Mouse (Mus musculus): ENCODE measurements around the gene Hoxd11. TPM values are rescaled to one million over a fixed set of nuclear protein-coding genes. Genes with fewer than 3 reads are reported as not detected.
A peak's percentile ranks its signal among the peaks of the same experiment; 100 is the strongest.

Hoxd11 gene
- polyA plus RNA-seq, 1 experiment from 2014 or later: not detected

DNA sequence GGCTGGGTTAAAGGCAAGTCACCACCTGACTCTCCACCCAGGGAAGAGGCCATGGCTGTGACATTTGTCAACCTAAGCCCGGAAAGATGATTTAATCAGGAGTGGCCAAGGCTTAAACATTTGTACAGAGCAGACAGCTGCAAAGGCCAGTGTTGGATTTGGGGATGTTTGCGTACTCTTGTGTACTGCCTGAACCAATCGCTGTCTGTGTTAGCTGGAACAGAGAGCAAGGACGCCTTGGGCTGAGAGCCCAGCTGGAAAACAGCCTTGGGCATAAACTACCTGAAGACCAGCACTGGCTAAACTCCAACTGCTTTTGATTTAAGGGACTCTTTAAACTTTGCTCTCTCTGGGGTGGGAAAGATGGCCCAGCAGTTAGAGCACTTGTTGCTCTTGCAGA is 29.3 kb downstream of the Hoxd11 start:
- Histone ChIP-seq H3K36me3 (ENCODE audit: control insufficient read depth, insufficient read depth, low read length) (no peaks in the 10 kb centered on the region), H3K27ac (ENCODE audit: low read depth, low read length) (no peak overlapping the region), H3K9me3 (replicated peaks; ENCODE audit: control insufficient read depth, low read length) (no peaks in the 10 kb centered on the region), H3K9ac (ENCODE audit: low read length) (no peak overlapping the region), H3K4me3 (ENCODE audit: low read depth, low read length) (no peak overlapping the region), H3K27me3 (replicated peaks; ENCODE audit: control insufficient read depth, insufficient read depth, low read length) (peaks cover 97% of the 10 kb centered on the region), H3K4me1 (ENCODE audit: control insufficient read depth, insufficient read depth, low read length) (peaks cover 4% of the 10 kb centered on the region; the same call in 1 of the 2 replicates), H3K4me2 (ENCODE audit: low read length) (no peak overlapping the region)
- no peak for ATAC-seq
- WGBS: 6% methylated on average over 4 of the region's 4 CpGs
- DNase-seq (ENCODE audit: low spot score): no peak

DNA sequence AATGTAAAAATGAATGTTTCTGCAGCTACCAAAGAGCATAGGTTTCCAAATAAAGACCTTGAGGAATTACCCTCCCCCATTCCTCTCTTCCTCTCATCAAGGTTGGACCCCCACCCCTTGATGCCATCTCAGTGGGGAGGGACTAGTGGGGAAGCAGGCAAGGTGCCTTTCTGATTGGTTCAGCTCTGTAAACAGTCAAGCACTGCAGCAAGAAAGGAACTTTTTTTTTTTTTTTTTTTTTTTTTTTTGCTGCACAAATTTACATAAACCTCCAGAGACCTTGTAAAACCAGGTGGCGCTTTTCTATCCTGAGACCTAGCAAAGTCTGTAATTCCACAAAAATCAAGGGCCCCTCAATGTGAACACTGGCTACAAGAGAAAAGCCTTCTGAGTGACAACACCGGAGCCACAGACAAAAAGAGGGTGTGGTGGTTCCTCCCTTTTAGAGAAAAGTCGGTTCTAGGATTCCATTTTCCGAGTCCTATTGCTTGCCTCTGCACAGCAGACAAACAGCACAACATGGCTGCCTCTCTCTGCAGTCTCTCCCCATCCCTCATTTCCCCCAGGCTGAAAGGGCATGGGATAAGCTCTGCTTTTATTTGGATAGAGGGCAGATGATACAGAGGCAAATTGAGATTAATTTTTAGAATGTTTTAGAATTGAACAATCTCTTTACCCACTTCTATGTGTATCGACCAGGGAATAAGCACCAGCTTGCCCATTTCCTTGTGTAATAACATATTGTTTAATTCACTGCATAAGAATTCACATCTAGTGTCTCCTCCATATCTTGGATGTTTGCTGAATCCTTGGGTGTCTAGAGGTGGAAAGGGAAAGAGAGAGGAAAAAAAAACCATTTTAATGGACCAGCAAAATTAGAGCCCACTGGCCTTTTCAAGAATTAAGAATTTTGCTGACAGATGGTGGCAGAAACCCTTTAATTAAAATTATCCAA is 30.4 kb downstream of the Hoxd11 start:
- H3K27ac ChIP-seq (ENCODE audit: low read depth, low read length): no peak overlapping the region
- no peaks in the 10 kb centered on the region for H3K36me3 ChIP-seq (ENCODE audit: control insufficient read depth, insufficient read depth, low read length)
- no peak for ATAC-seq
- no peak overlapping the region for H3K4me3 ChIP-seq (ENCODE audit: low read depth, low read length)
- H3K4me2 ChIP-seq (ENCODE audit: low read length): no peak overlapping the region
- peaks cover 97% of the 10 kb centered on the region for H3K27me3 ChIP-seq (replicated peaks; ENCODE audit: control insufficient read depth, insufficient read depth, low read length)
- H3K9ac ChIP-seq (ENCODE audit: low read length): no peak overlapping the region
- DNase-seq (ENCODE audit: low spot score): no peak
- peaks cover 4% of the 10 kb centered on the region; the same call in 1 of the 2 replicates for H3K4me1 ChIP-seq (ENCODE audit: control insufficient read depth, insufficient read depth, low read length)
- H3K9me3 ChIP-seq (replicated peaks; ENCODE audit: control insufficient read depth, low read length): no peaks in the 10 kb centered on the region
- 3% methylated on average over 5 of the region's 5 CpGs for WGBS

DNA sequence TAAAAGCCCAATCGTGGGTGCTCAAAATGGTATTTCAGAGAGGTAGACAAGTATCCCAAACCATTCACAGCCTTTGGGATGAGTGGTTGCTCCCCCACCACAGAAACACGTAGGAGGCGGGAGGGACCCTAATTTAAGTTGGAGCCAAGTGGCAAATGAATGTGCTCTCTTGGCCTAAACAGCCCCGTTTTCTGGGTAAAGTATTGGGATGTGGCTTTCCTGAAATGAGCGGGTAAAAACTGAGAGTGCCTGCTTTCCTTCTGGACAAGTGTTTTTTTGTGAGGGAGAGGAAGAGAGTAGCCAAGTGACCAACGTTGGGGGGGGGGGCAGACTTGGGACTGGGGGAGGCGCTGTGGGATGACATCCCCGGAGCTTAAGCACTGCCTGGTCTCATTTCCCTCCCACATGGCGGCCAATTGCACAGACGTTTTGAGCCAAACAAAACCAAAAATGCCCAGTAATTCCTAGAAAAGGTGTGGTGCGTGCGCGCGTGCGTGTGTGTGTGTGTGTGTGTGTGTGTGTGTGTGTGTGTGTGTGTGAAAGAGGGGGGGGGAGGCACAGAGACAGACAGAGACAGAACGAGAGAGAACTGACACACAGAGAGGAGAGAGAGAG is 31.7 kb downstream of the Hoxd11 start:
- no peak overlapping the region for H3K4me2 ChIP-seq (ENCODE audit: low read length)
- ATAC-seq (no peak), DNase-seq (ENCODE audit: low spot score) (no peak)
- no peaks in the 10 kb centered on the region for H3K4me1 ChIP-seq (ENCODE audit: control insufficient read depth, insufficient read depth, low read length)
- peaks cover 97% of the 10 kb centered on the region for H3K27me3 ChIP-seq (replicated peaks; ENCODE audit: control insufficient read depth, insufficient read depth, low read length)
- H3K36me3 ChIP-seq (ENCODE audit: control insufficient read depth, insufficient read depth, low read length): no peaks in the 10 kb centered on the region
- H3K27ac ChIP-seq (ENCODE audit: low read depth, low read length): no peak overlapping the region
- no peaks in the 10 kb centered on the region for H3K9me3 ChIP-seq (replicated peaks; ENCODE audit: control insufficient read depth, low read length)
- 1% methylated on average over 16 of the region's 16 CpGs for WGBS
- H3K9ac ChIP-seq (ENCODE audit: low read length): no peak overlapping the region
- no peak overlapping the region for H3K4me3 ChIP-seq (ENCODE audit: low read depth, low read length)

DNA sequence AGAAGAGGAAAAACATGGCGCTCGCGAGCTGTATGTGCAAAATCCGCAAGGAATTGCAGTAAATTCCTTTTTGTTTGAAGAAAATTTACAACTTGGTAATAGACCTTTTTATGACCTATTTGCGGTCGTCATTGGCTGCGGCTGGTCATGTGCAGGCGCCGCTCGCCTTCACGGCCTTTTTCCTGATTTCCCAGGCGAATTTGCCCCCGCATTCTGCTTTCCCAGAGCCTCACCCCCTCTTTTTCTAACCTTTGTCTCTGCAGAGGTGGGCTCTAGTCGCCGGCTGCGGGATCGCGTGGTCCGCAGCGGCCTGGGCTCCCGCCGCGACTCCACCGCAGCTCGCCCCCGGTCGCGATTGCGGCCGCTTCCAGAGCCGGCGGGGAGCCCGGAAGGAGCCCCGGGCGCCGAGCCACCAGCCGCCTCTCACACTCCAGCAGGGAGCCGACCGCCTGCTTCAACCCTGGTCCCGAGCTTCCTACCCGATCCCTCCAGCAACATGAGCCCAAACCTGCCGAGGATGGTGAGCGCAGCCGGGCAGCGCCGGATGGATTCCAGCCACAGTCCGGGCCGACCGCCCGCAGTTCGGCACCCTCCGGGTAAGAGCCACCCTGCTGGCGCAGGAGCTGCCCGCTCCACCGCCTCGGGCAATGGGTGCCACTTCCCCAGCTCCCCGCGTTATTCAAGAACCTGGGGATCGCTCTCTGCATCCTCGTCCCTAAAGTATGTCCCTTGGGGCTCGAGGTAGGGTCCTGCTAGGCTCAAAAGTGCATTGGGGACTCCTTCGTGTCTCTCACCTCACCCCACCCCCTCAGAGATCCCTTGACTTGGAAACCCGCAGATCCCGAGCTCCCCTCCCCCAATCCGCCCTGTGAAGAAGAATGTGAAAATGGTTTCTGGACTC is 32.6 kb downstream of the Hoxd11 start, which contains the start of the genes Hoxd3 and Hoxd4:
TSS of gene Hoxd3 (plus strand) at position 207 of the 901 bp plus-strand sequence.
TSS of gene Hoxd4 (plus strand) at position 209 of the 901 bp plus-strand sequence.
- DNase-seq (ENCODE audit: low spot score) (no peak), ATAC-seq (0 out of 2 replicates have a peak, but pooled peaks have one; percentile 20)
- Histone ChIP-seq H3K27ac (ENCODE audit: low read depth, low read length) (no peak within 1 kb of the TSS), H3K4me2 (ENCODE audit: low read length) (peak within 1 kb of the TSS; percentile 28; the same call in 1 of the 2 replicates), H3K27me3 (replicated peaks; ENCODE audit: control insufficient read depth, insufficient read depth, low read length) (peaks cover 97% of the 10 kb centered on the region), H3K36me3 (ENCODE audit: control insufficient read depth, insufficient read depth, low read length) (no peaks in the 10 kb centered on the region), H3K4me1 (ENCODE audit: control insufficient read depth, insufficient read depth, low read length) (no peaks in the 10 kb centered on the region), H3K4me3 (ENCODE audit: low read depth, low read length) (peak within 1 kb of the TSS; percentile 11; the same call in 1 of the 2 replicates), H3K9ac (ENCODE audit: low read length) (no peak within 1 kb of the TSS), H3K9me3 (replicated peaks; ENCODE audit: control insufficient read depth, low read length) (no peaks in the 10 kb centered on the region)
- WGBS: under 1% methylated on average over 65 of the region's 65 CpGs

DNA sequence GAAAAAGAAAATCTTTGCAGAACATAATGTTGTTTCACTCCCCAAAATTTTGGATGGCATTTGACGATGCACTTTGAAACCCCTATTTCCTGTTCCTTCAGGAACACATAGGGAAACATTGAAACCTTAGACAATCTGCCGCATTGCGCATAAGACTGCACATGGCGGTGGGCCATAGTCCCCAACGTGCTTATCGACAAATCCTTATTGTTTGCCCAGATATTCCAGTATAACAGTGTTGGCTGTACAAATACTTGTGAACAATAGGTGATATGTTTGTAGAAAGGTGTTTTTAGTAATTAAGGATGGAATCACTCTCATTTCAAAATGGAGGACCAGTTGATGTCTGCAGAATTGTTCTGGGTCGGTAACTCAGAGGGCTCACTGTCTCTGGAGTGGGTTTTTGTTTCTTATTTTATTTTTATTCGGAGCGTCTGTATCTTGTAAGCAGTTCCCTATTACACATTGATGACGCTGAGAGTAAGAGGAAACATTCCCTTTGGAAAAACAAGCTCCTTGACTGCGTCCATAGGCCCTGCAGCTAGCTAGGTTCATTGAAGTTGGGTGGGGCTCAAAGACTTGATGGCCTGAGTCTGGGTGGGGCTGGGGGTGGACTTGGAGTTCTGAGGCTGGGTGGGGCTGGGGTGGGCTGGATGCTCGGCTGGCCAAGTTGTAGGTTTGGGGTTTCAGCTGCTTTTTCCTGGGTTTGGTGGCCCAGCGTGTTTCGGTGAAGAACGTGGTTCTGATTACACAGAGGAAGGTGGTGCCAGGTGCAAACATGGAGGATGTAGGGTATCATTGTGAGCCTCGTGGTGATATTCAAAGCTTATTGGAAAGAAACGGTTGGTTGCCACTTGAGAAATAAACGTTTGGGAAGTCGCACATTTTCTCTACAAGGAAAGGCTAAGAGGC is 34.1 kb downstream of the Hoxd11 start:
- Histone ChIP-seq H3K4me1 (ENCODE audit: control insufficient read depth, insufficient read depth, low read length) (no peaks in the 10 kb centered on the region), H3K4me2 (ENCODE audit: low read length) (no peak overlapping the region), H3K36me3 (ENCODE audit: control insufficient read depth, insufficient read depth, low read length) (no peaks in the 10 kb centered on the region), H3K9ac (ENCODE audit: low read length) (no peak overlapping the region), H3K27me3 (replicated peaks; ENCODE audit: control insufficient read depth, insufficient read depth, low read length) (peaks cover 97% of the 10 kb centered on the region), H3K9me3 (replicated peaks; ENCODE audit: control insufficient read depth, low read length) (no peaks in the 10 kb centered on the region), H3K27ac (ENCODE audit: low read depth, low read length) (no peak overlapping the region), H3K4me3 (ENCODE audit: low read depth, low read length) (no peak overlapping the region)
- ATAC-seq (no peak), DNase-seq (ENCODE audit: low spot score) (no peak)
- WGBS: 2% methylated on average over 19 of the region's 19 CpGs

DNA sequence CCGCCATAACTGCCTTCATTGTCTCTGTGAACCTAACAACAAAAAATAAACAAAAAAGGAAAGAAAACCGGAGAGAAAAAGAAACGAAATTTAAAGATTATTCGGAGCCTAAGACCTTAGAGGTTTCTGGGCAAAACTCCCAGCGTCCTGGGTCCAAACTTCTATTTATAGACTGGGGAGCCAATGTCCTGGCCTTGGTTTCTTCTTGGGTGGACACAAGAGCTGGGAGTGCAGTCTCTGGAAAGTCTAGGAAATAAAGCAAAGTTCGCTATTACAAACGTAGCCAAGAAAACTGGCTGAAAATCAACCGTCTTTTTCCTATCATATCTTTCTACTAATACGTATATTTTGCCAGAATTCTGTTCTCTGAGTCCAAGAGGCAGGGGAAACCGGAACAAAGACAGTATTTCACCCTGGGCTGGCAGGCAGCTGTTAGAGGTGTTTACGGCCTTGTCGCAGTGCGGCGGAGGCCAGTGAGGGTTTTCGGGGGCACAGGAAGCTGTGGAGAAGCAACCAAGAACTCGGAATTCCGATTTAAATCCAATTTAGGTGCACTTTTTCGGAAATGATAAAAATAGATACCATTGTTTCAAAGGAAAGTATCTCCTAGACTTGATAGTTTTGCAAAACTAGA is 34.9 kb downstream of the Hoxd11 start:
- ATAC-seq: no peak
- H3K9me3 ChIP-seq (replicated peaks; ENCODE audit: control insufficient read depth, low read length): no peaks in the 10 kb centered on the region
- no peak overlapping the region for H3K9ac ChIP-seq (ENCODE audit: low read length)
- no peak overlapping the region for H3K4me2 ChIP-seq (ENCODE audit: low read length)
- H3K4me1 ChIP-seq (ENCODE audit: control insufficient read depth, insufficient read depth, low read length): no peaks in the 10 kb centered on the region
- no peak for DNase-seq (ENCODE audit: low spot score)
- H3K36me3 ChIP-seq (ENCODE audit: control insufficient read depth, insufficient read depth, low read length): no peaks in the 10 kb centered on the region
- H3K4me3 ChIP-seq (ENCODE audit: low read depth, low read length): no peak overlapping the region
- 3% methylated on average over 18 of the region's 18 CpGs for WGBS
- no peak overlapping the region for H3K27ac ChIP-seq (ENCODE audit: low read depth, low read length)
- peaks cover 97% of the 10 kb centered on the region for H3K27me3 ChIP-seq (replicated peaks; ENCODE audit: control insufficient read depth, insufficient read depth, low read length)

DNA sequence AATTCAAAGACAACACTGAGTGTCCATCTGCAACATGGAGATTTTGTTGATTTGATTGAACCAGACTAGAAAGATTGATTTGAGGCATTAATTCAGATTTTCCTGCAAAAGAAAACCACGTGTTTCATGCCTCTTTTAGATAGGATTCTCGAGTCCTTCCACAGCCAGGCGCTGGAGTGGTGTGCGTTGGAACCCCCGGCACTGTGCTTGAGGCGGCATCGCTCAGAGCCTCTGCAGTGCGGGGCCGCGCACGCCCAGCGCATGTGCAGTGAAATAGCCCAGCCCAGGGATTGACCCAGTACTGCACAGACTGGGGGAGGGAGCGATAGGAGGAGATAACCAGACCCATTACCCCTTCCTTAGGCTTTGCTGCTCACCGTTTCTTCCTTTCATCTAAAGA is 35.5 kb downstream of the Hoxd11 start:
- ATAC-seq (no peak), DNase-seq (ENCODE audit: low spot score) (no peak)
- no peaks in the 10 kb centered on the region for H3K36me3 ChIP-seq (ENCODE audit: control insufficient read depth, insufficient read depth, low read length)
- H3K9ac ChIP-seq (ENCODE audit: low read length): no peak overlapping the region
- no peak overlapping the region for H3K4me3 ChIP-seq (ENCODE audit: low read depth, low read length)
- peaks cover 97% of the 10 kb centered on the region for H3K27me3 ChIP-seq (replicated peaks; ENCODE audit: control insufficient read depth, insufficient read depth, low read length)
- no peak overlapping the region for H3K27ac ChIP-seq (ENCODE audit: low read depth, low read length)
- no peaks in the 10 kb centered on the region for H3K4me1 ChIP-seq (ENCODE audit: control insufficient read depth, insufficient read depth, low read length)
- 0% methylated on average over 14 of the region's 14 CpGs for WGBS
- H3K4me2 ChIP-seq (ENCODE audit: low read length): no peak overlapping the region
- H3K9me3 ChIP-seq (replicated peaks; ENCODE audit: control insufficient read depth, low read length): no peaks in the 10 kb centered on the region
